Mouse (Mus musculus): ENCODE data around the gene Tsen54.
"Not testable (repeated sequence)": the region's sequence is repeated elsewhere in the genome, so short reads cannot be mapped to it uniquely, and the experiment has no call there.

Gene Tsen54

DNA sequence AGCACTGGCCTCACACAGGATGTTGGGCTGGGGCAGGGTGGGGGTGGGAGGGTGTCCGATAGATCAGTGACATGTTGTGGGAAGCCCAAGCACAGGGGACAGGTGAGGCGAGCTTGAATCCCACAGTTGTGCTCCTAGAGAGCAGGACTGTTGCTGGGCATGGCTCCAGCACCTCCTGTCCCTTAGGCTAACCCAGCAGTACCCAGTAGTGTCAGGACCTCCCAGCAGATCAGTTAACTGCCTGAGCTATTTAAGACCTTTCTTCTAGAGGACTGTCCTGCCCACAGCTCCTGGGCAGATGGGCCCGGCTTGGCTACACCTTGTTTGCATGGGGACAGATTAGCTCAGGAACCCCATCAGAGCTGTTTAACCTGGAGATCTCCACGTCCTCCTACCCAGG lies 14.5 kb downstream of the Tsen54 start:
- DNase-seq (ENCODE audit: low spot score) = no peak

DNA sequence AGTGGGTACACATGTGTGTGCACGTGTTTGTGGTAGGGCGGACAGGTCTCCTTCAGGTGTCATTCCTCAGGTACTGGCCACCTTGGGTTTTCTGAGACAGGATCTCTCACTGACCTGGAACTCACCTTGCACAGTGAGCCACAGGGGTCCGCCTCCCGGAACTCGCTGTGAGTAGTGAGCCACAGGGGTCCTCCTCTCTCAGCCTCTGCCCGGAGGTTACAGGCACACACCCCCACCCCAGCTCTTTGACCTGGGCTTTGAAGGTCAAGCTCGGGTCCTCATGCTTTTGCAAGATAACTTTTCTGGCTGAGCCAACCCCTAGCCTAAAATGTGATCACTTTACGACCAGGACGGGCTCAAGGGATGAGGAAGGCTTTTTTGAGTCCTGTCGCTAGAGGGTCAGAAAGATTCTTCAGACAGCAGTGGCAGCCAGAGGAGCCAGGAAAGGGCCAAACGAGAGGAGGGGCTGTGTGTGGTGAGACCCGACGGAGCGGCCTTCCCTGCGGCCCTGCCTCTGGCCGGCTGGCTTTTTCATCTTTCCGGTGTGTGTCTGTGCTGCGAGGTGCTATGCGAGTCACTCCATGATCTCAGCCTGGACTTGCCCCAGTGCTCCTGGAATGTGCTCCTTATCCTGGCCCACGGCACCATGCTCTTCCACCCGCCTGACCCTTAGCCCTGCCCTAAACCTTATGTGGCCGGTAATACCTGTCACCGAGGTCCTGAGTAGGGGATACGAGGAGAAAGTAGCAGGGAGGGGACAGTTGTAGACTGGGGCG lies 16.2 kb downstream of the Tsen54 start:
- peak; percentile 34 for DNase-seq (ENCODE audit: low spot score)

DNA sequence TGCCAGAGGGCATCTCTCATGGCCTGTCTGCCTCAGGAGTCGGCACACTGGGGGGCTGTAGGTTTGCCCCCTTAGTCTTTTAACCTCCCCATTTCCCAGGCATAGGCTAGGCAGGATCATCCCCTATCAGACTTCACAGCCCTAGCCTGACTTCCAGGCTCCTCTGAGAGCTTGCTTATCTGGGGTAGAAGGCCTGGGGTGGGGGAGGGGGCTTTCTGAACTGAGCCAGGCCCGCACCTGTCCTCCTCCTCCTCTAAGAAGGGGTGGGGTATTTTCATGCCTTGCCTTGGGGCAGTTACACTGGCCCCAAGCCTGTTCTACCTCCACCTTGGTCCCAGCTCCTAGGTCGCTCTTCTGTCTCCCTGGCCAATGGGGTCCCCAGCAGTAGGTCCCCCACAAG lies 17.0 kb downstream of the Tsen54 start:
- no peak for DNase-seq (ENCODE audit: low spot score)

DNA sequence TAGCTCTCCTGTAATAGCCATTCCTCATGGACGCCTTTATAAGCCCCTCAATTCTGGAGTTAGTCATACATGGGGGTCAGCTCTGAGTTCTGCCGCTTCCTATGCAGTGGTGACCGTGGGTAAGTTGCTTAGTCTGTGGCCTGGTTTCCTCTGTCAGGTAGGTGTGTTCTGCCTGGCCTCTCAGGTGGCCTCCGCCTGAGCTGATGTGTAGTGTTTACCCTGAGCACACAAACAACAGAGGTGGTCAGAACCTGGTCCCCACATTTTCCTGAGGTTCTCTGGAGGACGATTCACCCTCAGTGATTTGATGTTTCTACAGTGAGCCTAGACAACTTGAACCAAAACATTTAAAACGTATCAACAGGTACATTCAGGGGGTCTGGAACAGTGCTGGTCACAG lies 17.5 kb downstream of the Tsen54 start:
- DNase-seq (ENCODE audit: low spot score) = no peak

DNA sequence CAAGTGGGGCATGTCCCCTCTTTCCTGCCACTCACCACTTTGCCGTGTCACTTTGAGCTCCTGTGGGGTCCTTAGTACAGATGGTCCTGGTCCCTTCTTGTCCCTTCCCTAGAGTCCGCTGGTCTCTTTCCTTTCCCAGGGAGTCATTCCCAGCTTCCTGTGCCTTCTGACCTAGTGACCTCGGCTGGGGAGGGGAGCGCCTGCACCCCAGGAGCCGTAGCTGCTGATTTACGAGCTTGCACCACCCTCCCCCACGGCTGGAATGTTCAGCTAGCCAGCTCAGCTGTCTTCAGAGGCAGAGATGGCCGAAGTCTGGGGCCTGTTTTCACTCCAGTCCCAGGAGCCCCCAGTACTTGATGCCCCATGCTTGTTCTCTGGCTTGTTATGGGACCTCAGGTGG lies 18.0 kb downstream of the Tsen54 start:
- peak; percentile 43 for DNase-seq (ENCODE audit: low spot score)

DNA sequence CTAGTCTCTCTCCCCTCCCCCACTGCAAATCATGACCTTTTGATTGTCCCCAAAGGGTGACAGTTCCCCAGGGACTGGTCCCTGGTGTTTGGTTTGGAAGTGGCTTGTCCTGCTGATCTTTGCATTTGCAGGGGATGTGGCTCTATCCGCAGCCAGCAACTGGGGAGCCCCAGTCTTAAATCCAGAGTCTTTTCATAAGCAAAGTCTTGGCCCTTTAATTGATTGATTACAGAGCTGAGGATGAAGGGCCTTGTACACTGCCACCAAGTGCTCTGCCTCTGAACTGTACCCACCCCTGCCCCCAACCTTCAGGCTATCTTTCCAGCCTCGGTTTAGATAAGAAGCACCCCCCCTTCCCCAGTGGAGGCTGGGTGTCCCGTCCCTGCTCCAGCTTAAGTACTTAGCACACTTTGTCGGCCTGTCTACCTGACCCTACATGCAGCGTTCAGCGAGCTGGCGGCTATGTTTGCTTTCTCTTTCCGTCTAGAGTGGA lies 18.5 kb downstream of the Tsen54 start:
- no peak for DNase-seq (ENCODE audit: low spot score)

DNA sequence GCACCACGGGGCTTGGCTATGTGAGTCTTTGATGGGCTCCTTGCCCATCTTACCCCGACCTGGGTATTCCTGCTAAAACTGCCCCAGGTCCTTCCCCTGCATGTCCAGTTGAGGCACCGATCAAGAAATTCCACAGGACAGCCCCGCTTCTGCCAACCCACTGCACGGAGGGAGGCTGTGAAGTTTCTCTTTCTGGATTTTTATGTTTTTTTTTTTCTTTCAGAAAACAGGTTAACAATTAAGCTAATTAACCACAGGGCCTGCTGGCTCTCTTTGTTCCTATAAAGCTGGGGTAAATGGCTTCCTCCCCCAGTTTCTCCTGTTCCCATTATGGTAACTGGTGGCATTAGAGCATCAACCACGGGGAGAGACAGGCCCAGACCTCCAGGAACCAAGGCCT lies 19.5 kb downstream of the Tsen54 start:
- DNase-seq (ENCODE audit: low spot score) = no peak

DNA sequence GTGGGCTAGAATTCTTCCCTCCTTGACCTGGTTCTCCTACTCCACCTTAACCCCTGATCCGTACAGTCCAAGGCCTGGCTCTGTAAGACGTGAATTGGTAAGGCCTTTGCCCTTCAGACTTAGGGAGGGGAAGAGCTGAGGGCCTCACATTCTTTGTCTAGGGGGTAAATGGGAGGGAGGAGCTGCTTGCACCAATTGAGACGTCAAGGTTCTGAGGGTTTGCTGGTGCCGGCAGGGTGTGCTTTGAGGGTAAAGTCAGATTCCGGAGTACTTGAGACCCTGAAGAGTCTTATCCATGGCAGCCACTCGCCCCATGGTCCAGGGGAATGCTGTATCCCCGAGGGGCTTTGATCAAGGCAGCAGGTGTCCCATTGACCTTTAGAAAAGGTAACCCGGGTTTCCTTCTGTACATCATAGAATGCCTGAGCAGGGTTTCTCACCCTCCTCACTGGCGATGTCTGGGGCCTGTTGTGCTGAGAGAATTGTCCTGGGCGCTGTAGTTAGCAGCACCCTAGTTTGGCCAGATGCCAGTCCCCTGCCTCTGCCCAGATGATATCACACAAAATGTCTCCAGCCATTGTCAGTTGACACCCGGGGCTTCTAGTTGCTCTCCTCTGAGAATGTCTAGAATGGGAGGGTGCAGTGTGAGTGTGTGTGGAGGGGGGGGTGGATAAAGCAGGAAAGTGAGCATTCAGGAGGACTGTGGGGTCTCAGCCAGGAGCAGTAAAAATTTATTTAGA lies 22.3 kb downstream of the Tsen54 start:
- DNase-seq (ENCODE audit: low spot score) = no peak

DNA sequence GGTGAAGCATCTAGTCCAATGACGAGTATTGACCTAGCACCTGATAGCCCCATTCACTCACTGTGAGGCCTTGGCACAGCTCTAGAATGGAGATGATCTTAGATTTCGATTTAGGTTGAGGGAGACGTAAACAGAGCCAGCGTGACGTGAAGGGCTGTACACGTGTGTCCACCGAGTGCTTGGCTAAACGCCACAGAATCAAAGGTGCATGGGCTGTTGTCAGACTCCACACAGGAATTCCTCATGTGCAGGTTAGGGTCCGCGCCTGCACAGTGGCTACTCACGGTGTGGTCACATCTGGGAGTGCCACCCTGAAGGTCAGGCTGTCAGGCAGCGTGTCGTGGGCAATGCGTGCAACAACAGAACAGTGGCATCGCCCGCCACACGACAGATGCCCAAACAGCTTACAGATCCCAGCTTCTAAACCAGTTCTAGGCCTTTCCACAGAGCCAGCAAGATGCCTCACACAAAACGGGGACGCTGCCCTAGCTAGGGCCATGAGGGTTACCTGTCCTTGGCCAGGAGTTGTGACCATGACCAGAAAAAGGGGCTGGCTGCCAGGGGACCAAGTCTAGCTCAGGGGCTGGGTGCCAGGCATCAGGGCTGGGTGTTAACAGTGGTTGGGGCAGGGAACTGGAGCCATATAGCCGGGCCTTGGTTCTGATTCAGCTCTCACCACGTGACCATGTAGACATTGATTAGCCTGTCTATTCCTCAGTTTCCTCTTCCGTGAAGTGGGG lies 23.3 kb downstream of the Tsen54 start:
- no peak for DNase-seq (ENCODE audit: low spot score)

DNA sequence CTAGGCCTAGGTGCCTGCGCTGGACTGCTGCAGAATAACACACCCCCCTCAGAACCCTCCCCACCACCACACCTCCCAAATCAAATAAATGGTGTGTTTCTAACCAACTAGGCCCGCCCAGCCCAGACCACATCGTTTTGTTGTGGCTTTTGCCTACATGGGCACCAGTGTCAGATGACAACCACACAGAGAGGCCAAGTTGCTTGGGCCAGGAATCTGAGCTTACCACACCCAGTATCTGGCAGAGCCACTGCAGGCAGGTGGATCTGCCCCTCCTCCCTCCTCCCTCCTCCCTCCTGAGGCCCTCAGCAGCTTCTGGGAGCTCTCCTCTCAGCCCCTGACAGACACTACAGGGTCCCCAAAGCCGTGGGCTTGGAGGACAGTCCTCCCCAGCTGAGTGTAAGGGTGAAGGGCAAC lies 24.4 kb downstream of the Tsen54 start:
- no peak for DNase-seq (ENCODE audit: low spot score)

DNA sequence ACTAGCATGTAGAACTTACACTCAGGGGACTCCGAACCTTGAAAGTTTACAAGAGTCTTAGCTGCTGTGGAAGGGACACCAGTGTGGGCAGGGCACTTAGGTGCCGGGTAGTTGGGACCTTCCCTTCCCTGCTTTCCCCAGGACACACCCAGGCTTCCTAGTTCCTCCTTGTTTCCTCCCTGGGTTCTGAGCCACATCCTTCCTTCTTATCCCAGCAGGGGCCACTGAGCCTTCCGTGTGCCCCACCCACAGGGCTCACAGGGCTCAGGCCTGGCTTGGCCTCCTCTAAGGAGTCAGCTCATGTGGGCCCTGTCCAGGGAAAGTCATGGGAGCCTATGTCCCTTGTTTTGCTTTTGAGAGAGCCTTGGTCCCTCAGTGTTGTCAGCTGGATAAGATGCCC lies 25.2 kb downstream of the Tsen54 start:
- no peak for DNase-seq (ENCODE audit: low spot score)

DNA sequence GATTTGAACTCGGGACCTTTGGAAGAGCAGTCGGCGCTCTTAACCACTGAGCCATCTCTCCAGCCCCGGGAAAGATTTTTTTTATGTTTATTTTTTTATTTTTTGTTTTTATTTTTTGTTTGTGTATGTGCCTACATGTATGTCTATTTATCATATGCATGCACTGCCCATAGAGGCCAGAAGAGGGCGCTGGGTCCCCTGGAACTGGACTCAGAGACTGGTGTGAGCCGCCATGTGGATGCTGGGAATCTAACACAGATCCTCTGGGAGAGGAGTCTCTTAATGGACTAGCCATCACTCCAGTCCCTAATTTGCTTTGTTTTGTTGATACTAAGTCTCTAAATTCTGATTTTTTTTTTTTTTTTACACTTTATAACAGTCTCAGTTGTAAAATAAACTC lies 26.5 kb downstream of the Tsen54 start:
- DNase-seq (ENCODE audit: low spot score) = no peak

DNA sequence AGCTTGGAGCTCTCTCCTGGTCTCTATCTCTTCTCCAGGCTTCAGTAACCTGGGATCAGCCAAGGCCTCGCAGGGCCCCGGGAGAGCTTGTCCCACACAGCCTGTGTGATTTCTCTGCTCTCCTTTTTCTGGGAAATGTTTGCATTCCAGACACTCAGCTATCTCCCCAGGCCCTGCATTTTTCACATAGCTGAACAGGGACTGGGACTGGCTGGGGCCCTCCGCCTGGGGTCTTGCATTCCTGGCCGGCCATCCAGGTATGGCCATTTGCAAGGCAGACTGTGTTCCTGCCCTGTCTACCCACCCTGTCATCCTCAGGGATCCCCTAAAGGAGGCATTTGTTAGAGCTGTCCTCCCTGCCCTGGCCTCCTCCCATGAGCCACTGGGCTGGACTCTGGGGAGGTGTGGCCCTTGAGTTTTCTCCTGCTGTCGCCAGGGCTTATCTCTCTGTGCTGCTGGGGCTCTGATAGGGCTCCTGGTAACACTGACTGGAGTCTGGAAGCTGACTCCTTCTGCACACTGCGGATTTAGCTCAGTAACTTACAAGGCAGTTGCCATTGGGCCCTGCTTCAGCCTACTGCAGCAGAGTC lies 27.5 kb downstream of the Tsen54 start:
- DNase-seq (ENCODE audit: low spot score) = no peak

DNA sequence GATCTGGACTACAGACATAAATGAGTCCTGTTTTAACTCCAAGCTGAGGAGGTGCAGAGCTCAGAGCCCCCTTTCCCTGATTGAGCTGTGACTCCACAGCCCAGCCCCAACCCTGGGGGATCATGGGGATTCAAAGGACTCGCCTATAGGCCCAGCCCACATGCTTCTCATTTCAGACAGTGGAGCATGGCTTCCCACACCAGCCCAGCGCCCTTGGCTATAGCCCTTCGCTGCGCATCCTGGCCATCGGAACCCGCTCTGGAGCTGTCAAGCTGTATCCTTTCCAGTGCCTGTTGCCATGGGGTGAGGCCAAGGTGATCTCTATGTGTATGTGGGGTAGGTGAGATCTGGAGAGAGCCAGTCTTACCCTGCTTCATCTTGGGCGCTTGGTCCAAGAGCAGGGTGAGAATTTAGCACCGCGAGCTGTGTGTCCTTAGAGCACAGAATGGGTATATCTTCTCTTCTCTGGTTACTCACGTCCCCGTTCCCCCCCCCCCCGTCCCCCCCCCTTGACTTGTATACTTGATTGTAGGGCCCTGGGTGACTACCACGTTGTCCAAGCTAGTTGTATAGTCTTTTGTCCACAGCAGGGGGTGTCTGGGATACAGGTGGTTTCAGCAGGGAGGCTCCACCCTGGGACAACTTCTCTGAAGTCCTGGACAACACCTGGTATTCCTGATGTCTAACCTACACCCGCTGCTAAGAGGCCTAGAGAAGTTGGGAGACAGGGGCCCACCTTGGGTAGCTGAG lies 28.8 kb downstream of the Tsen54 start:
- no peak for DNase-seq (ENCODE audit: low spot score)

DNA sequence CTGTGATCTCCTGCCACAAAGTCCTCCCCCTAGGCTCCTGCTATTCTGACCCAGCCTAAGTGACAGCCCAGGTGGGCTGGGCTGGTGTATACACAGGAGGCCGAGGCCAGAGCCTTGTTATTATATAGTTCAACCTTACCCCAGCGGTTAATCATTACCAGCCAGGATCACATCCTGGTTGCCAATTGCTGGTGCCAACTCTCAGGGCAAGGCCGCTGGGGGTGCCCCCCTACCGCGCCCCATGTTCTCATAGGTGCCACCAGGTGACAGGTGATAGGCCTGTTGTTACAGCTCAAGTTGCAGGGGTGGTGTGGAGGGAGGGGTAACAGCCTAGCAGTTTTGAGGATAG lies 29.3 kb downstream of the Tsen54 start:
- DNase-seq (ENCODE audit: low spot score) = no peak

DNA sequence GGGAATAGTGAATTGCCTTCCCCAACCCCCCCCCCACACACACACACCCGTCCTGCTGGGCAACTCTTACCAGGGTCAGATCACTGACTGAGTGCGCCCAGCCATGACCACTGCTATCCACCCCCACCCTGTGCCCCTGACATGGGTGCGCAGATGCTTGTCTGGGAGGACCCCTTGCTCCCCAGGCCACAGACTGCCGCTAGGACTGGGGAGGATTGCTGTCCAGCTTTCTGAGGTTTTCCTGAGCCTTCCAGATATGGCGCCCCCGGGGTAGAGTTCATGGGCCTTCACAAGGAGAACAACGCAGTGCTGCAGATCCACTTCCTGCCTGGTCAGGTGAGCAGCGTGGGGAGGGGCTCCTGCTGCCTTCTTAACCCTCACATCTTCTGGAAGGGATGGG lies 29.7 kb downstream of the Tsen54 start:
- DNase-seq (ENCODE audit: low spot score) = no peak

DNA sequence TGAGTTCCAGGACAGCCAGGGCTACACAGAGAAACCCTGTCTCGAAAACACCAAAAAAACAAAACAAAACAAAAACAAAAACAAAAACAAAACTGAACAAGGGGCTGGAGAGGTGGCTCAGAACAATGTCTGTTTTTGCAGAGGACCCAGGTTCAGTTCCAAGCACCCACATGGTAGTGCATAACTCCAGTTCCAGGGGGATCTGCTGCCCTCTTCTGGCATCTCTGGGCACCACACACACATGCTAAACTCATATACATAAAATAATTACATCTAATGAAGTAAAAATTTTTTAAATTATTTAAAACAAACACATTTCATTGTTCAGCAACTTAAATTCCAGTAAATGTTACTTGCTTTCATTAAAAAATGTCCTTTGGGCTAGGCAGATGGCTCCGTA lies 31.3 kb downstream of the Tsen54 start:
- no peak for DNase-seq (ENCODE audit: low spot score)

DNA sequence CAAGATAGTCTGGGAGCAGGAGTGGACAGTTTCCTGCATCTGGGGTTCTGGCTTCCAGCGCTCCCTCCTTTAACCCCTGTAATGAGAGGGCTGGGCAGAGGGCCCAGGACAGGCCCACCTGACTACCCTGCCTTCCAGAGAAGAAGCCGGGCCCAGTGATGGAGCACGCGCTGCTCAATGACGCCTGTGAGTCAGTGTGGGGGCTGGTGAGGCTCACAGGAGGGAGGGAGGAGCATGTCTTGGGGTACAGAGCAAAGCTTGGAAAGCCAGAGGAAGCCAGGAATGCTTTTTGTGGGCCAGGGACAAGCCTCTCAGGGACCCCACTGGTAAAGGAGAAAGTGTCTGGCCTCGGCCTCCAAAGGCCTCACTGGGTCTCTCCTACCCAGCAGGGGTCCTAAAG lies 40.1 kb downstream of the Tsen54 start:
- DNase-seq (ENCODE audit: low spot score) = no peak

DNA sequence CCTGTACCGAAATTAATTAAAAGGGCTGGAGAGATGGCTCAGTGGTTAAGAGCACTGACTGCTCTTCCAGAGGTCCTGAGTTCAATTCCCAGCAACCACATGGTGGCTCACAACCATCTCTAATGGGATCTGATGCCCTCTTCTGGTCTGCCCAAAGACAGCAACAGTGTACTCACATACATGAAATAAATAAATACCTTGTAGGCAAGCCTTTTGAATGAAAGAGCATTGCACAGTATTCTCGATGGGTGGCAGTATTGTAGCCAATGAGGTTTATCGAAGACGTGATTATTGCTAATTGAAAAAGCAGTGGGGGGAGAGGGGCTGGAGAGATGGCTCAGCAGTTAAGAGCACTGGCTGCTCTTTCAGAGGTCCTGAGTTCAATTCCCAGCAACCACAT lies 42.6 kb downstream of the Tsen54 start:
- DNase-seq (ENCODE audit: low spot score) = not testable (repeated sequence)

DNA sequence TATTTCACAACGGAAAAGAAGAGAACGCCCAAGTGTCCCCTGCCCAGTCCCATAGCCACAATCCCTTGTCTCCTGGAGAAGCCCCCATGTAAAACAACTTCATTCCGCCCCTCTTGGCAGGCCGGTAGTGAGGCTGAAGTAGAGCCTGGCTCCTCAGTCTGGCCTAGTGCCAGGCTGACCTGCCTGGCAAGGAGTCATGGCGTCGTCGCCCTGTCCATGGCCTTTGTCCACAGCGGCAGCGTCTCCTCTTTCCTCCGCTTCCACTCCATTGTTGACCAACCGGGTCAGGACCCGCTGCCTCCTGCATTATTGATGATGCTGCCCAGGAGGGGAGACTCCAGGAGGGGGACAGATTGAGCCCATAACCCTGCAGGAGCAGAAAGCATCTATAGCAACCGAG lies 43.4 kb downstream of the Tsen54 start:
- DNase-seq (ENCODE audit: low spot score) = no peak

DNA sequence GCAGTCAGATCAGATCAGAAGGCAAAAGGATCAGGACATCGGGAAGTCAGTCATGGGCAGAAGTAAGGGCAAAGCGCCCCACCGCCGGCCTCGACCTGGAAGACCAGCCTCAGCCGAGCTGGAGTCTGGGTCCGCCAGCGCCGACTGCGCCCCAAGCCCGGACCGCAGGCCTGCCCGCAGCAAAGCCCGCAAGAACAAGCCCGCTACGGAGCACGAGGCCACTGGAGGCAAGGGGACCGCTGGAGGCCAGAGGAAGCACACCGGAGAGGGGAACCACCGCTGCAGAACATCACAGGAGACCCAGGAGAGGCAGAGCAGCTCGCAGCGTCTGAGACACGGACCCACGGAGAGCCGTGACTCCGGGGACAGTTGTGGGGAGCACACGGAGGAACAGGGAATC lies 43.8 kb downstream of the Tsen54 start, which contains the start of gene Myo15b:
Gene Myo15b (plus strand): TSS at position 53 of the 400 bp plus-strand sequence.
- DNase-seq (ENCODE audit: low spot score) = no peak

All from urinary bladder, postnatal 25 days (tissue).